Mouse (Mus musculus): ENCODE results near the gene Gm17455. TPM values are rescaled to one million over a fixed set of nuclear protein-coding genes. Genes with fewer than 3 reads are reported as not detected.

Gm17455 gene
- polyA plus RNA-seq (2012; rRNA removed) = 0.32 and 1.4 TPM in 2 replicates

DNA sequence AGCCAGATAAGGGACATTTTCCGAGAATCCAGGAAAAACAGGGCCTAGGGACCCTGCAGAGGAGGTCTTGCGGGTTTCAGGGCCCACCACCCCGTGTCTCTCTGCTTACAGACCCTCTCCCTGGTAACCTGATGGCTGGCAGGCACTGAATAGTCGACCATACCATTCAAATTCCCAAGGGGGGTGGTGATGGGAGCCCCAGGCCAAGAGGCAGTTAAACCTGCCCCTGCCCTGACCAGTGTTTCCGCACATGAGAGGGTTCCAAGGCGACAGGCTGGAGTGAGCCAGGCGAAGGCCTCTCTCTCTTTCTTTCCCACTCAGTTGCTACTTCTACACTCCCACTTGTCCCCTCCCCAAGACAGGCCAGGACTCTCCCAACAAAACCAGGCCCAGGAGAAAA, at the start of gene Gm17455:
Gm17455 (plus strand) TSS at position 278 of the 400 bp plus-strand sequence.

Other genes starting within 250 kb of the Gm17455 start
- gene Chst3, start 180.5 kb upstream of the Gm17455 start, polyA plus RNA-seq (2012; rRNA removed) = 1.7 and 1.9 TPM in 2 replicates
- gene Psap, start 122.1 kb upstream of the Gm17455 start, polyA plus RNA-seq (2012; rRNA removed) = 796 and 837 TPM in 2 replicates
- 31.4 and 33.4 TPM in 2 replicates for gene Vsir, start 52.9 kb upstream of the Gm17455 start, polyA plus RNA-seq (2012; rRNA removed)